Mouse (Mus musculus) cerebellum, adult 9-11 months (tissue): ENCODE data around the gene 1700014D04Rik.
"Not testable (repeated sequence)": the region's sequence is repeated elsewhere in the genome, so short reads cannot be mapped to it uniquely, and the experiment has no call there.

Experiments used
- DNase-seq: peaks from one replicate; pipeline ENCODE4 v3.0.0; 2022

1700014D04Rik gene

DNA sequence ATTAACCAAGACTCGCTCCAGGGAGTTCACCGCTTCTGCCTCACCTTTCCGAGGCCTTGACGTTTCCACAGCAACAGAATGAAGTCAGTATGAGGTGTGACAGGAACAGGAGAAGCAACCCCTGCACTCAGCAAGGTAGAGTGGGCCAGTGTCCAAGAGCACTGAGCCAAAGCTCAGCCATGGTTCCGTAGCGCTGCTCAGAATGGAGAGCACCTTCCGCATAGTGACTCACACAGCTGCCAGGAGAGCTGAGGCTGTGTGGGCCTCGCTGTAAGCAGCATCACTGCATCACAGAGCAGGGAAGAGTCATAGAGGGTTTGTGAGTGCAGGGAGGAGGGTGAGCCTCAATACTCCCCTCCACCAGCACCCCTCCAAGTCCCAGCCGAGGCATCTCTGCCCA, at the start of gene 1700014D04Rik:
Gene 1700014D04Rik (minus strand): TSS at position 42 of the 400 bp plus-strand sequence.
- DNase-seq: no peak

DNA sequence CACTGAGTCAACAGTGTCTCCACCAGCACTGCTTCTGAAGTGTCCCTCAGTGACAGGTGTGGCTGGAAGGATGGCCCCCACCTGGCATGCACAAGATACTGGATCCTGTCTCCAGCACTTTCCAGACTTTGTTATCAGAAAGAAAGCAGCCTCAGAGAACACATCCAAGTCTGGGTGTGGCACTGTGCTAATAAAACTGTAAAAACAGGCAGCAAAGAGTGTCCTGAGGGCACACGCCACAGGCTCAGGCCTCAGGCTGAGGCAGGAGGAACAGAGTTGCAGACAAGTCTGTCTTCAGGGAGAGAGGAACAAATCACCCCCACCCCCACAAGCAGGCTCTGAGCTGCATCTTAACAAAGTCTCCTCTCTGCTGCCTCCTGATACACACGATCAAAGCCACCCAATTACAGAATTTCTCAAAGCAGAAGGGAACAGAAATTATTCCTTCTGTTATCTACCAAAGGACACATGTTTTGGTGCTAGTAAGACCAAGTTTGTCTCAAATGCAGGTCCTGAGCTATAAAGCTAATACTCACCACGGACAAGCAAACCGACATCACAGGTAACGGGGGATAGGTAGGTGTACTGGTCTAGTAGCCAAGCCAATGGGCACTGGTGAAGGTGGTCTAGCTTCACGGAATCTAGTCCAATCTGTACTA, 49.4 kb upstream of the 1700014D04Rik start:
- DNase-seq: no peak

DNA sequence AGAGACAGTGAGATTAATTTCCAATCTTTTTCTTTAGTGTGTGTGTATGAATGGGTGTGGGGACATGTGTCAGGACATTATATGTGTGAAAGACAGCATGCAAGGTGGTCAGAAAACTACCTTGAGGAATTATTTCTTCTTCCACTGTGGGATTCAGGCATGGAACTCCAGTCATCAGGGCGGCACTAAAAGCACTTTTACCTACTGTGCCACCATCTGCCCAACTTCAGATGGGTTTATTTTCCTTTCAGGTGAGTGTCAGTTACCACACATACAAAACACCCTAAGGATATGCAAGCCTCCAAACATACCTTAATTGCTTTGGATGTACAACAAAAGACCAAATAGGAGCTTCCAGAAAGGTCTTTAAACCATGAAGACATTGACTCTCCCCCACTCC, 48.2 kb upstream of the 1700014D04Rik start:
- peak; percentile 38 for DNase-seq

DNA sequence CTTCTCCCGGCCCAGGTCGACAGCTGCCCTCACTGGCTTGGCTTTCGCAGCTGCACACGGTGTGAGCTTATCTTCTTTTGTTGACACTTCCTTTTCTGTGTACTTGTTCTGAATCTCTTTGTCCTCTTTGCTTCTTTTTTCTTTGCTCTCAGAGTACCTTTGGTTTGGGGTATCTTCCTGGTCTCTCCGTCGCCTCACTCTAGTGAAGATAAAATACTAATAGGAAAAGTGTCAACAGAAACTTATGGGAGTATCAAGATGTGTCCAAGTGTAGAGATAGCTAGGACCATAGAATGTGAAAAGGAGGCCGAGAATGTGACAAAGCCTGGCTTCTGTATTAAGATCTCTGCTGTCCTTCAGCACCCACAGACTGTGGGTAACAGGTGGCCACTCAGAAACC, 35.6 kb upstream of the 1700014D04Rik start, which contains the start of gene Gm49354:
Gene Gm49354 (minus strand): TSS at position 101 of the 400 bp plus-strand sequence.
- DNase-seq: no peak

DNA sequence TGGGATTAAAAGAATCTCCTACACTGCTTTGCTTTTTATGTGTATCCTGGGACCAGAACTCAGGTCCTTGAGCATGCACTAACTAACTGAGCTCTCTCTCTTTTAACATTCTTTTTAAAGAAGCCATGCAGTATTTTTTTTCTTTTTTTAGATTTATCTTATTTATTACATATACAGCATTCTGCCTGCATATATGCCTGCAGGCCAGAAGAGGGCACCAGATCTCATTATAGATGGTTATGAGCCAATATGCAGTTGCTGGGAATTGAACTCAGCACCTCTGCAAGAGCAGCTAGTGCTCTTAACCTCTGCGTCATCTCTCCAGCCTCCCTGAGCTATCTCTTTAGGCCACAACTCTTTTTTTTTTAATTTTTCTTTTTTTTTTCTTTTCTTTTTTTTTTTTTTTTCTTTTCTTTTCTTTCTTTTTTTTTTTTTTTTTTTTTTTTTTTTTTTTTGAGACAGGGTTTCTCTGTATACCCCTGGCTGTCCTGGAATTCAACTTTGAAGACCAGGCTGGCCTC, 33.3 kb upstream of the 1700014D04Rik start:
- DNase-seq: not testable (repeated sequence)

DNA sequence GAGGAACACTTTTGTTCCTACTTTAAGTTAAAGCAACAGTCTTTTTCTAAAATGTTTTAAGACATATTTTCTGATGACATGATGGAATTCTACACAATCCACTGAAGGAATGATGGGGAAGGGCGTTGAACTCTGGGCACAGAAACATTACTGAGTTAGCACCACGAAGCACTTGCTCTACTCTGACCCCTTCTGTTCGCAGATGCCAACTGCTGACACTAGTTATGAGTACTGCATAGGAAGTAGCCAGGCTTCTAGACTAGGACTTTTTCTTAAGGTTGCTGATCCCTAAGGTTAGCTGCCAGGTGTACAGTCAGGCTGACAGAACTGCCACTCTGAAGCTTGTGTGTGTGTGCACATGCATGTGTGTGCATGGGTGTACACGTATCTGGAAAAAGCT, 32.7 kb upstream of the 1700014D04Rik start:
- no peak for DNase-seq

DNA sequence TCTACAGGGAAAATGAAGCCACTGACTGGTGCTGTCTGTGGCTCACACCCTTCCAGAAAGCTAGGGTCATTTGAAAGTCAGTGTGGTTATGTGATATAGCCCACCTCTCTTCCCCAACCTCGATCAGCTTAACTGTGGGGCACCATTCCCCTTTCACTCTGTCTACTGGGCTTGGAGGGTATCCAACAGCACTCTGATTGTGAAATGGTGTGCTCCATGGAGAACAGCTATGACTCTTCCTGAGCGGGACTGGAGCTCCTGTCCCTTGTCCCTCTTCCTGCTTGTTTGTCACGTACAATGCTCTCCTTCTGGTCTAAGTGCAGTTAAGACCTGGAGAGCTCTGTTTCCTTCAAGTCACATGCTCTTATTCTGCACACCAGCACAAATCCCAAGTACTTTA, 28.6 kb upstream of the 1700014D04Rik start:
- DNase-seq: no peak

DNA sequence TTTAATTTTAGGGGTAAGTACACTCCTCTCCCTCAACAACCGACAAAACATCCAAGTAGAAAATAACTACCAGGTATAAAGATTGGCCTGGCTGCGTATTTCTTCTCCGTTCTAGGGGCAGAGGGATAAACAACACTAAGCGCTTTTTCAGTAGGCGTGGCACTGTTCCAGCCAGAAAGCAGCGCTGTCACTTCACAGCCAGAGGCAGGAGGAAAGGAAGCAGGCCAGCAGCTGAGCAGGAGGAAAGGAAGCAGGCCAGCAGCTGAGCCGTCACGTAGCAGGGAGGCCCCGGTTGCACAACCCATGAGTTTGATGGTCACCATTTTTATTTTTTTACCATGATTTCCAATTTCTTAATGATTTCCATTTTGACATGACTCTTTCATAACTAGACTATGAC, 24.7 kb upstream of the 1700014D04Rik start:
- peak; percentile 58 for DNase-seq

DNA sequence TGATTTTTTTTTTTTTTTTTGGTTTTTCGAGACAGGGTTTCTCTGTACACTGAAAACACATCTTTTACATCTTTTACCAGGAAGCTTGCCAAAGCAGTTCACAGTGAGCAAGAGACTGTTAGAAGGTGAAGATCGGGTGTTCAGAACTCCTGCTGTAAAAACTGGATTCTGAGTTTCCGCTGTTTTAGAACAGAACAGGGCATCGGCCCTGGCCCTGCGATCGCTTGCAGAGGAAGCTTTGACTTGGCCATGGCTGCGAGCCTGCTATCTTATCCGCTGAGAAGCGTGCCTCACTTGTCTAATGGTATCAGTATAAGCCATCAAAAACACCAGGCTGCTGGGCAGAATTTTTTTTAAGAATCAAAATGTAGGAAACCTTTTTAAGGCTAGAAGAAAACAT, 24.3 kb upstream of the 1700014D04Rik start:
- DNase-seq: peak; percentile 34

DNA sequence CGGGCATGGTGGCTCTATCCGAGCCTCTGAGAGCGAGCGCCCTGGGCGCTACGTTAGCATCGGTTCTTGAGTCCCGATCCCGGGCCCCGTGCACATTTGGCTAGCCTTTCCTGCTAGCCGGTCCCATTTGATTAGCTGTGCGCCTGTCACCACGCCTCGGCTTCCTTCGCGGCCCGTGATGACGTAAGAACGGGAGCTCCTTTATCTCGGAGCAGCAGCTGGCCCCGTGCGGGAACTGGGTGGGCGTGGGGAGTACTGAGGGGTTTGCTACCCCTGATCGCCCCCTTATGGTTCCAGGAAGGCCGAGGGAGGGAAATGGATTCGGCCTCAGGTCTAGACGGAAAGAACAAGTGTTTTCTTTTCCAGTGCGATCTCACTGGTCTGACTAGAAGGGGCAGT, 23.6 kb upstream of the 1700014D04Rik start:
- peak; percentile 88 for DNase-seq

DNA sequence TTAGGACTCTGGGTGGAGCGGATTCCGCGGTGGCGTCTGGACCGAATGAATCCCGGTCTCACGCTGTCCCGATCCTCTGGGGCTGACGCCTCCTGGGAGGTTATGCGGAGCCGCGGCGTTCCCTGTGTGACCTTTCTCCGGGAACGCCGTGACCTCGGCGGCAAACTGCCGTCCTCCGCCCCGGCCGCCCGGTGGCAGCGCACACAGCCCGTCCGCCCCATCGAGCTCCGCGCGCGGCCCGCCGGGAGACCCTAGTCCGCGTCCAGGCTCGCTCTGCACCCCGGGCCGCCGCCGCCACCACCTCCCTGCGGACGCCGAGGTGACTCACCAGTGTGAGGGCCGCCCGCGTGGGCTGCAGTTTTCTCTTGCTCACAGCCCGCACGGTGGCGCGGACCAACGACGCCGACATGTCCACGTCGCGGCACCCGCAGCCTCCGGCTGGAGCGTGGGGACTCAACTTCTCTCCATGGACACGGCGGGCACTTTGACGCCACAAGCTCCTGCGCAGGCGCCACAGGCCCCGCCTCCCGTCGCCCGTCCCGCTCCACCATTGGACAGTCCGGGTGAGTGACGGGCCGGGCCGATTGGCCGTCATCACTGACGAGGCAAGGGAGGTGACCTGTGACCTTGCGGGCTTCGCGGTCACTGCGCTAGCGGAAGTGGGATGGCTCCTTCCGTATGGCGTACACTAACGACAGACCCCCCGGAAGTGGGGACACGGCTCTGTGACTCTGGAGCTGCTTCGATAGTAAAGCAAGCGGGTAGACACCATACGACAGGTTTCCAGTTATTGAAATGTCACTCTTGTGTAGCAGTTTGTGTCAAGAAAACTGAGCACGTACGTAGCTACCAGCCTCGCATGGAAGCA, 23.0 kb upstream of the 1700014D04Rik start, which contains the start of gene Isca1:
Gene Isca1 (minus strand): TSS at position 515 of the 868 bp plus-strand sequence.
- peak; percentile 99 for DNase-seq

DNA sequence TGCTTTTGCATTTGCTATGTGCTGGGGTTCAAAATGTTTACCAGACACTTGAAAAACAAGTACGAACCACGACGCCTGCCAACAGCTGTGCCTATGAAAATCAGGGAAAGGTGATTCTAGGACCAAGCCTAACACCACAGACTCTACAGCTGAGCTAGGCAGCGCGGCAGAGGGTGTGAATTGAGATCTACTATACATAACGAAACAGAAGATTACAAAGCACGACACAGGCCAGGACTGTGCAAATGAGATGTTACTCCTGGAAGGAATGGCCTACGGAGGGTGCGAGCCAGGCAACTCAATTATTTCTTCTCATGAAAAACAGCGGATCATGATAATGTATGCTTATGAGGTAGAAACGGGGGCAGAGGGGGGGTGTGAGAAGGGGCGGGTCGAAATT, 22.0 kb upstream of the 1700014D04Rik start:
- DNase-seq: peak; percentile 42

DNA sequence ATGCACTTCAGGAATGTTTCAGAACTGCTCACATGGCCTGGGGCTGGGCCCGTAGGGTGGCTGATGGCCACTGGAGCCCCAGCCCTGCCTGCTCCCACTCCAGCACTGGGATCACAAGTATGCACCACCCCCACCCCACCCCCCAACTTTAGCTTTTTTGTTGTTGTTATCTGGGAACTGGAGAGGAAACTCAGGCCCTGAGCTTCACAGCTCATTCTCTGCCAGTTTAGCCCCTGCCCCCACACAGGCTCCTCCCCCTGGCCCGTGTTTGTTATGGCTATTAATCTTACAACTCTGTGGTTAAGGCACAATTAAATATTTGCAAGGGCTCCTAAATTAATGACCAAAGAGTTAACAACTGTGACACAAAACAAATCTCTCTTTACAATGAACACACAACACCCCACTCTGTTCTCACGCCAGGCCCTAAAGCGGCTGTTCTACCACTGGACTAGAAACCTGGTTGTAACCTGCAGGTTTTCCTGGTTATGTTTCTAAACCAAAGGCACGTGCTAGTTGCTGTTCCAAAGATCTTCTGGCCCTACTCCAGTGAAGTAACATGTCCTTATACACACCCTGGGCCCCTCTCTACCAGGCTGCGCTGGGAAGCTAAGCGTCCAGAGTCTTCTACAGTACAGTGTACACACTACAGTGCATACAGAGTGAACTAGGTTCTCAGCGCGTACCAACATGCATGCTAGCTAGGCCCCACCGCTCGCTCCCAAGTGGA, 20.4 kb upstream of the 1700014D04Rik start:
- peak; percentile 25 for DNase-seq

DNA sequence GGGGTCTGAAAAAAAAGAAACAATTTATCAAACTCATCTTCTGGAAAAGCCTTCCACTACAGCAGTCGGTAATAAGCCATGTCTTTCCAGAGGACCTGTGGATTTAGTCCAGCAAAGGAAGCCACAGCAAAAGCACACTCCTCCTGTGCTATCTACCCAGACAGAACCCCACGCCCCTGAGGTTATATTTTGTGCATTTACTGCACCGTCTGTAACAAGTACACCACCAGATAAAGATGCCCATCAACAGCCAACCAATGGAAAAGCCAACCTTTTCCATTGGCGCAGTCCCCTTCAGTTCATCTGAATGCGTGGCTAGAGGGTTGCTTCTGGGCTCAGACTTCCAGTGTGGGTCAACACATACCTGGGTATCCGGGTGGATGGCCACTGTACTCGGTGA, 16.2 kb upstream of the 1700014D04Rik start:
- DNase-seq: no peak

DNA sequence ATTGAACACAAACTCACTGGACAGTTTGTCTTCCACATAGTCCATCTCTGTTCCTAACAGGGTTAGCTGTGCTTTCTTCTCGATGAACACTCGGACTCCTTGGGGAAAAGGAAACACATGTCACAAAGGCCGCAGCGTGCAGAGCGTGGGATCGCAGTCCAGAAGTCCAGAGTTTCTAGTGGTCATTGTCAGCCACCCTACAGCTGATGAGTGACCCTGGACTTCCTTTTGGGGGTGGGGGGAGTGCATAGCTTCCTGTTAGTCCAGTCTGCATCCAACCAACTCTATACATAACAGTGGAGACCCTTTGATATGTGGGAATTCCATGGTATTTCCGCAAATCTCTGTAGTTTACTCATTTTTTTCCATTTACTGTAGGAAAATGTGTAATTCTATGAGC, 10.4 kb upstream of the 1700014D04Rik start:
- no peak for DNase-seq

DNA sequence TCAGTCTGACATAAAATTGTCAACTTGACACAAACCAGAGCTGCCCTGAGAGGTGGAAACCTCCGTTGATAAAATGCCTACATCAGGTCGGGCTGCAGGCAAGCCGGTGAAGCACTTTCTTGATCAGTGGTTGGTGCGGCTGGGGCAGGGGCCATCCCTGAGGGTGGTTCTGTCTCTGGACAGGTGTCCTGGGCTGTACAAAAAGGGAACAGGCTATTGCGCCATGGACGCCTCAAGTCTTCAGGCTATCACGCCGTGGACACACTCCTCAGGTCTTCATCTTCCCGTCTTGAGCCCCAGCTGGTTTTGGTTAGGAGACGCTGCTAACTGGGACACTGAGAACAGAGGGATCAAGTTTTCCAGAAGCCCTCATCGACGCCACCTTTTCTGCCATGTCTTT, 3.8 kb upstream of the 1700014D04Rik start:
- no peak for DNase-seq

DNA sequence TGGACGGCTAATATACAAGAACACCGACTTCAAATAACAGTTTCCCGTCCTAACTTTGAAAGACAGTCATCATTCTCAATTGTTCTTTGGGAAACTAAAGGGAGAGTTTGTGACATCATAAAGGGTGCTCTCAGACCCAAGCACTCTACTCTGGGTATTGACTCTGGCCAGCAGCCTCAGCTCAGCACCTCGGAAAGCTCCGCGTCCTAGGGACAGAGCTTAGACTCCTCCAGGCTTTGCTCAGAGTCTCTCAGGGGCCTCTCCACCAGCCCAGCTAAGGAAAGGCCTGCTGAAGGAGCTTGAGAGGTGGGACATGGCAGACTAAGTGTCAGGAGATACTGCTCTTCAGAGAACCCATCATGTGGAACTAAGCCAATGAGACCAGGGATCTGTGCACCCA, 388 bp downstream of the 1700014D04Rik start:
- no peak for DNase-seq

DNA sequence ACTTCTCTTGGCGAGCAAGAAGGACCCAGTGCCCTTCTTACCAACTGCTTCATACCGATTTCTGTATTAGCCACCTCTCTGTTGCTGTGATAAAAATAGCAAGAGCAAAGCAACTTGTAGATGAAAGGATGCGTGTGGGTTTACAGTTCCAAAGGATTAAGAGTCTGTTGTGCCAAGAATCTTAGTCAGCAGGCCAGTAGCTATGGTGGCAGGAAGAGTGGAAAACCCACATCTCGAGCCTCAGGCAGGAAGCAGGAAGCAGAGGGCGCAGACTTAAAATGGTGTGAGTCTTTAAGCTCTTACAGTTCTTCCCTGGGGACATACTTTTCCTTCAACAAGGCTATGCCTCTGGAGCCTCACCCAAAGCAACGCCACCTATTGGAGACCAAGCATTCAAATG, 1.1 kb downstream of the 1700014D04Rik start:
- DNase-seq: no peak

DNA sequence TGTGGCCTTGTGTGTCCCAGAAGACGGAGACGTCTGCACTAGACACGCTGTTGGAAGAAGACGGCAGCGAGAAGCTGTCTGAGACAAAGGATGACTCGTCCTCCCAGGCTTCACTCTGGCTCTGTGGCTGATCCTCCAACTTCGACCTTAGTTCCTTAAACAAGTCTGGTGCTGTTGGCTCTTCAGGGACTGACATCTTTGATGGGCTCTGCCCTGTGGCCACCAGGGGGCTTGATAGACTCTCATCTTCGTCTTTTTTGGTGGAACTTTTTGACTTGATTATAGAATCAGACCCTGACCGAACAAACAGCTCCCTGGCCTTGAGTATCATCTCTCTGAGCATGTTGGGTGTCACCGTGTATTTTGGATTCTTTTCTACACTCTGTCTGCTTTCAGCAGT, 4.9 kb downstream of the 1700014D04Rik start:
- DNase-seq: no peak

DNA sequence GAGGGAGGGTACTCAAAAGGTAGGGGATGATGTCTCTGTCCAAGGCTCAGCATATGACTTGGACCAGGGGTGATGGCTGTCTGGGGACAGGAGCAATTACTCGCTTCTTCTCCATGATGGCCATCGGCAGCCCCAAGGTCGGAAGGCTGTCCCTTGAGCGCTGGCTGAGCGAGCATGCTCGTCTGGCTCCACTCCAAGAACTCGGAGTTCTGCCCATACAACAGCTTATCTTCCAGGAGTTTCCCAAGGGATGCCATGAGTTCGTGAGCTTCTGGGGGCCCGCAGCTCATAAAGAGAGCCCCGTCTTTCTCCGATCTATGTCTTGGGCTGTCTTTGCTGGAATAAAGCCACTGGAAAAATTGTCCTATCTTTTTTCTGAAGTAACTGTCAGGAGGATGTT, 5.5 kb downstream of the 1700014D04Rik start:
- DNase-seq: no peak

DNA sequence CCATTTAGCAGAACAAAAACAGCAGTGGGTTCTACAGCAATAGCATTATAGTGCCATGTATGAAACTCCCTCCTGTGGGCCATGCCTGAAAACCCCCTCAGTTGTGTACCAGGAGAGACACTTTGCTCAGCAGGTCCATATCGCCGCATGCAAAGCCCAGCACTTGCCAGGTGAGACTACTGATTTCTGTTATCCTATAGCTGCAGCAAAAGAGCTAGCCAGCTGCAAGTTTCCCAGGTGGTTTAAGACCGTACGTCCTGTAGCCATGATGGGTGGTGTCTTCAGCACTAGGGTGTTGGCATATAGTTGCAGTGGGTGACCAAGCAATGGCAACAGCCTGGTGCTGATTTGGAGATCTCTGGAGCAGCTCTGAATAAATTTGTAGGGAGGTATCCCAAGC, 7.2 kb downstream of the 1700014D04Rik start:
- DNase-seq: no peak

DNA sequence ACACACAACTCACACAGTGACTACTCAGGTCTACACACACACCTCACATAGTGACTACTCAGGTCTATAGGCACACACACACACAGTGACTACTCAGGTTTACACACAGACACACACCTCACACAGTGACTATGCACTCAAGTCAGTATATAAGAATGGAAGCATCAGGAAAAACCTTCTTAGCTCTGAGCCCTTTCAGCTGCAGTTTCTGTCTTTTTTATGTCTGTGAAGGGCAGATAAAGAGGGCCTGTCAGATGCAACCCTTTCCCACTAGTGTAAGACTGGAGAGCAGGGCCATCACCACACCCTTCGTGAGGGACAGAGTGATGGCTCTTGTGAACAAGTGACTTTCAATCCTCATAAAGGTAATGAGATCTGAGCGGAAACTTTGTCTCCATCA, 8.1 kb downstream of the 1700014D04Rik start:
- DNase-seq: no peak

DNA sequence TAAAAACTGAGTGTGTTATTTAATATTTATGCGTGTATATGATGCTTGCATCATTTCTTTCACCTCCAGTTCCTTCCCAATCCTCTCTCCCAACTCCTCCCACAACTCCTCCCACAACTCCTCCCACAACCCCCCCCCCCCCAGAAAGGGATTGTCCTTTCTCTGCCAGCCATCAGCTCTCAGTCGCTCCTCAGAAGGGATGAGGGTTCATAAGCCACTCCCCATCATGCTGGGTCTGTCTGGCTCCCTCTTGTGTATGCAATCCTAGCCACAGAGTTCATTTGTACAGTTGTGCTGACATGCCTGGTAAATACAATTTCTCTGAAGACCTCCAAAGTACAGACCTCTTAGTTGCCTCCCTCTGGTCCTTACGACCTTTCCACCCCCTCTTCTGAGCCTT, 11.4 kb downstream of the 1700014D04Rik start:
- no peak for DNase-seq
